Mouse (Mus musculus) liver, adult 2 months (tissue): ENCODE measurements around the gene Fam173a.

ENCODE experiments used
- CTCF ChIP-seq: fragments of 200-500 bp; IDR thresholded peaks from 2 replicates; pipeline ENCODE4 v1.5.1; 2011; ENCODE audit warnings: low read depth, low read length, control low read depth
- POLR2A ChIP-seq: fragments of 200-500 bp; IDR thresholded peaks from 2 replicates; pipeline ENCODE4 v1.6.1; 2011; ENCODE audit warnings: low read length, control low read depth; ENCODE audit not compliant: insufficient read depth; ENCODE audit errors: extremely low read depth

- TF ChIP-seq CTCF (no peak), POLR2A (no peak)
Measured at GRCm38 (mm10) chr17:25765886-25766285, 26.8 kb downstream of the Fam173a start.
